Mouse (Mus musculus) neural tube, postnatal 0 days (tissue): Measurements from ENCODE around the gene Gm3486. TPM values are rescaled to one million over a fixed set of nuclear protein-coding genes. Genes with fewer than 3 reads are reported as not detected.

Experiments
- polyA plus RNA-seq: library from polyadenylated mRNA; unstranded; fragments of >200 nt; fragmentation: Nextera tagmentation; extraction: Ambion mirVana; gene quantifications from 2 replicates; pipeline ENCODE4 v1.2.1, GENCODE M21; 2015

The Gm3486 gene
- not detected in 2 replicates for polyA plus RNA-seq

GRCm38 (mm10) chr14:41489385-41489784 is at the start of gene Gm3486:
Gene Gm3486, minus strand, starts transcription at chr14:41489485.

GRCm38 (mm10) chr14:41453418-41453817 is 35.9 kb downstream of the Gm3486 start, which contains the start of gene Gm7954:
Gene Gm7954, minus strand, starts transcription at chr14:41453518.

Other genes starting within 250 kb of the Gm3486 start
- 0.64 and 0.65 TPM in 2 replicates for gene Gm2832, start 210.7 kb downstream of the Gm3486 start, polyA plus RNA-seq
- gene Gm5798, start 140.9 kb downstream of the Gm3486 start, polyA plus RNA-seq: not detected in 2 replicates
- not detected in 2 replicates for gene Gm7945, start 103.1 kb downstream of the Gm3486 start, polyA plus RNA-seq
- not detected in 2 replicates for gene Gm6482, start 81.2 kb downstream of the Gm3486 start, polyA plus RNA-seq
- not detected in 2 replicates for gene Gm7954, start 36.0 kb downstream of the Gm3486 start, polyA plus RNA-seq
- gene Gm7970, start 66.1 kb upstream of the Gm3486 start, polyA plus RNA-seq: not detected in 2 replicates
- gene 1700049E17Rik2, start 83.7 kb upstream of the Gm3486 start, polyA plus RNA-seq: not detected in 2 replicates
- gene Gm3072, start 135.1 kb upstream of the Gm3486 start, polyA plus RNA-seq: not detected in 2 replicates
- not detected in 2 replicates for gene Gm3676, start 157.0 kb upstream of the Gm3486 start, polyA plus RNA-seq
- gene Gm8068, start 212.4 kb upstream of the Gm3486 start, polyA plus RNA-seq: not detected in 2 replicates